Mouse (Mus musculus): ENCODE data around the gene Ccn5. TPM values are rescaled to one million over a fixed set of nuclear protein-coding genes. Genes with fewer than 3 reads are reported as not detected.

Ccn5 gene
- polyA plus RNA-seq, 1 experiment from 2014 or later, result 2.2 TPM

GRCm38 (mm10) chr2:163842043-163842442, 21.4 kb downstream of the Ccn5 start:
- ATAC-seq (replicated peaks; ENCODE audit: insufficient number of reproducible peaks, insufficient read depth, low FRiP score, low read depth), result no peak
- Histone ChIP-seq H3K9me3 (replicated peaks) (no peaks in the 10 kb centered on the region), H3K4me3 (no peak overlapping the region), H3K36me3 (no peaks in the 10 kb centered on the region), H3K27me3 (peaks cover 30% of the 10 kb centered on the region), H3K9ac (no peak overlapping the region), H3K4me1 (replicated peaks) (peaks cover 15% of the 10 kb centered on the region), H3K27ac (no peak overlapping the region), H3K4me2 (no peak overlapping the region)
- 64% methylated on average over 4 of the region's 4 CpGs for WGBS

- Histone ChIP-seq H3K4me3 (peak within 1 kb of the TSS; percentile 35), H3K27me3 (peaks cover 92% of the 10 kb centered on the region), H3K9ac (no peak within 1 kb of the TSS), H3K4me2 (peak within 1 kb of the TSS; percentile 48), H3K9me3 (replicated peaks) (no peaks in the 10 kb centered on the region), H3K36me3 (no peaks in the 10 kb centered on the region), H3K4me1 (replicated peaks) (peaks cover 11% of the 10 kb centered on the region), H3K27ac (no peak within 1 kb of the TSS)
- no peak for ATAC-seq (replicated peaks; ENCODE audit: insufficient number of reproducible peaks, insufficient read depth, low FRiP score, low read depth)
- 2% methylated on average over 38 of the region's 38 CpGs for WGBS
Measured at GRCm38 (mm10) chr2:163853461-163853901, 32.8 kb downstream of the Ccn5 start, which contains the start of gene Kcnk15. Gene Kcnk15, plus strand, starts transcription at chr2:163853651.

- no peaks in the 10 kb centered on the region for H3K36me3 ChIP-seq
- no peaks in the 10 kb centered on the region for H3K9me3 ChIP-seq (replicated peaks)
- H3K4me1 ChIP-seq (replicated peaks), result peaks cover 11% of the 10 kb centered on the region
- H3K27ac ChIP-seq, result no peak overlapping the region
- H3K4me2 ChIP-seq, result no peak overlapping the region
- WGBS, result 73% methylated on average over 6 of the region's 6 CpGs
- no peak overlapping the region for H3K9ac ChIP-seq
- no peak overlapping the region for H3K4me3 ChIP-seq
- no peak for ATAC-seq (replicated peaks; ENCODE audit: insufficient number of reproducible peaks, insufficient read depth, low FRiP score, low read depth)
- peaks cover 93% of the 10 kb centered on the region for H3K27me3 ChIP-seq
Measured at GRCm38 (mm10) chr2:163857233-163857632, 36.6 kb downstream of the Ccn5 start.

DNA sequence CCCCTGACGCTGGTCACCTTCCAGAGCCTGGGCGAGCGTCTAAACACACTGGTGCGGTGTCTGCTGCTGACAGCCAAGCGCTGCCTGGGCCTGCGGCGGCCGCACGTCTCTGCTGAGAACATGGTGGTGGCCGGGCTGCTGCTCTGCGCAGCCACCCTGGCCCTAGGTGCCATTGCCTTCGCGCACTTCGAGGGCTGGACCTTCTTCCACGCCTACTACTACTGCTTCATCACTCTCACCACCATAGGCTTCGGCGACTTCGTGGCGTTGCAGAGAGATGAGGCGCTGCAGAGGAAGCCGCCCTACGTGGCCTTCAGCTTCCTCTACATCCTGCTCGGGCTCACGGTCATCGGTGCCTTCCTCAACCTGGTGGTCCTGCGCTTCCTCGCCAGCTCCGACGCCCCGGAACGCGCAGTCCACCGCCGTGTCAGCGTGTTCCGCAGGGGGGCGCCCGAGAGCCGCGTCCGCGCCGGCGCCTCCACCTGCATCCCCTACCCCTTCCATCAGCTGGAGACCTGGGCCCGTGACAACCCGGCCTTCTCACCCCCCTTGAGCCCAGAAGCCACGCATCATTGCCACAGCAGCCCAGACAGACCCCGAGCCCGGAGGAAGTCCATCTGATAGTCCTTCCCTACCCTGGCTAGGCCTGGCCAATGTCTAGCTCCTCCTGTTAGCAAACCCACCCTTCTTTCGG, 37.7 kb downstream of the Ccn5 start:
- no peak overlapping the region for H3K27ac ChIP-seq
- peaks cover 10% of the 10 kb centered on the region for H3K4me1 ChIP-seq (replicated peaks)
- H3K4me3 ChIP-seq, result peak overlapping the region; percentile 15; the same call in 1 of the 2 replicates
- H3K9me3 ChIP-seq (replicated peaks), result no peaks in the 10 kb centered on the region
- H3K27me3 ChIP-seq, result peaks cover 95% of the 10 kb centered on the region
- peak overlapping the region; percentile 38 for H3K4me2 ChIP-seq
- no peak overlapping the region for H3K9ac ChIP-seq
- no peak for ATAC-seq (replicated peaks; ENCODE audit: insufficient number of reproducible peaks, insufficient read depth, low FRiP score, low read depth)
- no peaks in the 10 kb centered on the region for H3K36me3 ChIP-seq
- WGBS, result 12% methylated on average over 50 of the region's 50 CpGs

DNA sequence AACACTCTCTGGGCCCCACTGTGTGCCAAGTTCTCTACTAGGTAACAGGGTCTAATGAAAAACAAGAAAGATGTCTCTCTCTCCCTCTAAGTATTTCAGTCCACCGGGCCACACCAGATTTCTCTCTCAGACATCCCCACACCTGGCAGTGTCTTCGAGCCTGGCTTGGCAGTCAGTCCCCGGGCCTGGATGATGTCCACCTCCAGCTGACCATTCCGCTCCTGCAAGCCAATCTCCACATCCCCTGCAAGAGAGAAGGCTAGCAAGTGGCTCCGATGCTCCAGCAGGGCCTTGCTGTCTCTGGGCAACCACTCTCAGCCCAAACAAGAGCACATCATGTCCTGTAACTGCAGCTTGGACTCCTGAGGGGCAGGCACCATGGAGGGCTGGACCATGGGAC, 44.6 kb downstream of the Ccn5 start:
- H3K4me3 ChIP-seq, result no peak overlapping the region
- no peaks in the 10 kb centered on the region for H3K9me3 ChIP-seq (replicated peaks)
- no peak overlapping the region for H3K9ac ChIP-seq
- H3K4me2 ChIP-seq, result no peak overlapping the region
- H3K27ac ChIP-seq, result no peak overlapping the region
- H3K4me1 ChIP-seq (replicated peaks), result no peaks in the 10 kb centered on the region
- no peak for ATAC-seq (replicated peaks; ENCODE audit: insufficient number of reproducible peaks, insufficient read depth, low FRiP score, low read depth)
- 91% methylated on average over 5 of the region's 5 CpGs for WGBS
- peaks cover 66% of the 10 kb centered on the region for H3K27me3 ChIP-seq
- H3K36me3 ChIP-seq, result no peaks in the 10 kb centered on the region

DNA sequence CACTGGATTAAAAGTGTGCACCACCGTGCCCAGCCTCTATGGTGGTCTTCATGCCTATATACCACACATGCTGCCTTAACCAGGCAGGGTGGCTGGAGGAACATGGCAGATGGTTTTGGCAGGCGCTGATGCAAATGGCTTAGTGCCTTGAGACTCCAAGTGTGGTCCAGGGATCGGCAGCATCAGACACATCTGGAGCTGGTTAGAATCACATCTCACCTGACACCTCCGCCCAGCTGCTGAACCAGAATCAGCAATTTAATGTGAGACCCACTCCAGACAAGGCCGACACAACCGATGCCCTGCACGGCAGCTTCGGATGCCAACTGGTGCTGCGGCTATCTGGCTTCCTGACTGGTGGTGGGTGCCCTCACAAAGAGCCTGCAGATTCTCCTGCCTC, 45.4 kb downstream of the Ccn5 start:
- no peak overlapping the region for H3K27ac ChIP-seq
- WGBS, result 67% methylated on average over 9 of the region's 9 CpGs
- no peaks in the 10 kb centered on the region for H3K36me3 ChIP-seq
- no peaks in the 10 kb centered on the region for H3K4me1 ChIP-seq (replicated peaks)
- H3K27me3 ChIP-seq, result peaks cover 66% of the 10 kb centered on the region
- H3K9me3 ChIP-seq (replicated peaks), result no peaks in the 10 kb centered on the region
- no peak overlapping the region for H3K9ac ChIP-seq
- no peak overlapping the region for H3K4me2 ChIP-seq
- no peak for ATAC-seq (replicated peaks; ENCODE audit: insufficient number of reproducible peaks, insufficient read depth, low FRiP score, low read depth)
- no peak overlapping the region for H3K4me3 ChIP-seq

DNA sequence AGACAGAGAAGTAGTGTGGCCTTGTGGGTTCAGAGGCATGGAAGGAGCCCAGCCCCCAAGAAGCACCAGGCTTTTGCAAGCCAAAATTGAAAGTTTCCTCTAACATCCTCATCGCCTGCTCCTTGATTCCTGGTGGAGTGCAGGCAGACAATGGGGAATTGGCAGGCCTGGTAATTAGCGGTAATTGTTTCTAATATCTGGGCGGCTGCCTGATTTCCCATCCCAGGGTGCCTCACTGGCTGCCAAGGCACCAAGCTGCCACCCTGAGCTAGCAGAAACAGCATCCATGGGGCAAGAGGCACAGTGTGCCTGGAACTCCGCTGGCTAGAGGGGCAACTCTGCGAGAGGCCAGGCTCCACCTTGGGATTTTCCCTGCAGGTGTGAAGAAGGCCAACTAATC, 49.1 kb downstream of the Ccn5 start:
- Histone ChIP-seq H3K27ac (no peak overlapping the region), H3K27me3 (peaks cover 43% of the 10 kb centered on the region), H3K4me1 (replicated peaks) (0 out of 2 replicates have a peak, but pooled peaks cover 2% of the 10 kb centered on the region), H3K9me3 (replicated peaks) (no peaks in the 10 kb centered on the region), H3K4me2 (no peak overlapping the region), H3K36me3 (no peaks in the 10 kb centered on the region), H3K4me3 (no peak overlapping the region), H3K9ac (no peak overlapping the region)
- no peak for ATAC-seq (replicated peaks; ENCODE audit: insufficient number of reproducible peaks, insufficient read depth, low FRiP score, low read depth)
- WGBS, result 67% methylated on average over 5 of the region's 5 CpGs

DNA sequence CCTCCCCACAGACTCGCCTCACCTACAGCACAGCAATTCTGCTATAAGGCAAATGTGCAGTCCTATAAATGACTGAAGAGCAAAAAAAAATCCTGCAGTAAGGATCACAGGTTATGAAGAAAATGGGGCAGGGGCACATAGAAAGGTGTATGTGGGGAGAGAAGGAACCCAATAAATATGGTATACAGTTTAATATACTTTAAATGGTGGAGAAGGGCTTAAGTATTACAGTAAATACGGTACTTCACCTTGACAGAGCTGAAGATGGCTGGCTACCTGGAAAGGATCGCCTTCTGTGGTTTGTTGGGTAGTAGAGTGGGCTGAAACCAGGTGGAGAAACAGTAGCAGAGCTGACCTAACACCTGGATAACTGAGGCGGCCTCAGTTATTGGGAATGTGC, 50.6 kb downstream of the Ccn5 start:
- 84% methylated on average over 4 of the region's 4 CpGs for WGBS
- Histone ChIP-seq H3K27me3 (peaks cover 37% of the 10 kb centered on the region), H3K9me3 (replicated peaks) (no peaks in the 10 kb centered on the region), H3K36me3 (no peaks in the 10 kb centered on the region), H3K4me3 (no peak overlapping the region), H3K4me1 (replicated peaks) (peaks cover 14% of the 10 kb centered on the region), H3K27ac (no peak overlapping the region), H3K4me2 (no peak overlapping the region), H3K9ac (no peak overlapping the region)
- ATAC-seq (replicated peaks; ENCODE audit: insufficient number of reproducible peaks, insufficient read depth, low FRiP score, low read depth), result no peak

GRCm38 (mm10) chr2:163871906-163872305, 51.2 kb downstream of the Ccn5 start:
- Histone ChIP-seq H3K9me3 (replicated peaks) (no peaks in the 10 kb centered on the region), H3K4me3 (no peak overlapping the region), H3K9ac (no peak overlapping the region), H3K4me2 (no peak overlapping the region), H3K27ac (no peak overlapping the region), H3K36me3 (no peaks in the 10 kb centered on the region), H3K4me1 (replicated peaks) (peaks cover 14% of the 10 kb centered on the region), H3K27me3 (peaks cover 33% of the 10 kb centered on the region)
- ATAC-seq (replicated peaks; ENCODE audit: insufficient number of reproducible peaks, insufficient read depth, low FRiP score, low read depth), result no peak
- WGBS, result 45% methylated on average over 3 of the region's 3 CpGs

DNA sequence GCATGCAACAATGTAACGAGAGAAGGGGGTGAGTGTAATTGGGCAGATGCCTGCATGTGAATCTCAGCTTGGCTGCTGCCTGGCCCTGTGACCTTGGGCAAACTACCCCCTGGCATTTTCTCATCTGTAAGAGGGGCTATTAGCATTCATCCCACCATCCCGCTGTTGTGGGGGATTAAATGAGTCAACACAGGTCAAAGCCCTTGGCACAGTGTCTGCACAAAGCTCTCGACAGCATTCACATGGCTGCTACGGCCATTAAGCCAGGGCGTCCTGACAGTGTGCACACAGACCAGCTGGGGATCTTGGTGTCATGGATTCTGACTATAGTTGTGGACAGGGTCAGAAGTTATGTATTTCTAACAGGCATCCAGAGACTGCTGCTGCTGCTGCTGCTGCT, 54.2 kb downstream of the Ccn5 start:
- Histone ChIP-seq H3K4me3 (no peak overlapping the region), H3K27me3 (peaks cover 45% of the 10 kb centered on the region), H3K9ac (no peak overlapping the region), H3K27ac (no peak overlapping the region), H3K4me1 (replicated peaks) (peaks cover 14% of the 10 kb centered on the region), H3K4me2 (no peak overlapping the region), H3K9me3 (replicated peaks) (no peaks in the 10 kb centered on the region), H3K36me3 (no peaks in the 10 kb centered on the region)
- WGBS, result 42% methylated on average over 5 of the region's 5 CpGs
- ATAC-seq (replicated peaks; ENCODE audit: insufficient number of reproducible peaks, insufficient read depth, low FRiP score, low read depth), result no peak

- H3K4me1 ChIP-seq (replicated peaks), result peaks cover 14% of the 10 kb centered on the region
- peaks cover 42% of the 10 kb centered on the region for H3K27me3 ChIP-seq
- WGBS, result 61% methylated on average over 7 of the region's 7 CpGs
- no peak overlapping the region for H3K4me2 ChIP-seq
- ATAC-seq (replicated peaks; ENCODE audit: insufficient number of reproducible peaks, insufficient read depth, low FRiP score, low read depth), result no peak
- H3K9me3 ChIP-seq (replicated peaks), result no peaks in the 10 kb centered on the region
- H3K36me3 ChIP-seq, result no peaks in the 10 kb centered on the region
- H3K4me3 ChIP-seq, result no peak overlapping the region
- H3K9ac ChIP-seq, result no peak overlapping the region
- H3K27ac ChIP-seq, result no peak overlapping the region
Measured at GRCm38 (mm10) chr2:163875484-163875883, 54.8 kb downstream of the Ccn5 start.

GRCm38 (mm10) chr2:163876830-163877498, 56.3 kb downstream of the Ccn5 start:
- H3K27ac ChIP-seq, result no peak overlapping the region
- H3K9me3 ChIP-seq (replicated peaks), result no peaks in the 10 kb centered on the region
- no peak for ATAC-seq (replicated peaks; ENCODE audit: insufficient number of reproducible peaks, insufficient read depth, low FRiP score, low read depth)
- H3K9ac ChIP-seq, result no peak overlapping the region
- H3K27me3 ChIP-seq, result peaks cover 47% of the 10 kb centered on the region
- H3K4me3 ChIP-seq, result no peak overlapping the region
- H3K4me2 ChIP-seq, result no peak overlapping the region
- WGBS, result 65% methylated on average over 14 of the region's 14 CpGs
- H3K36me3 ChIP-seq, result no peaks in the 10 kb centered on the region
- peaks cover 16% of the 10 kb centered on the region for H3K4me1 ChIP-seq (replicated peaks)
